8 mouse cellular contexts compared by ENCODE assay signal in genomic region chr3:121777943-121778342, GRCm38 (mm10). TPM values are rescaled to one million over a fixed set of nuclear protein-coding genes. Genes with fewer than 3 reads are reported as not detected.
DNase-seq lines count a peak whose midpoint lies in the region; ATAC-seq and TF ChIP-seq lines count a peak whose summit lies in the region.

No protein-coding gene starts in this region.

- WGBS in heart, adult 2 months = 57% methylated on average over 7 of the region's 7 CpGs
- 59% methylated on average over 7 of the region's 7 CpGs for WGBS in heart, embryonic 11.5 days (ENCODE audit: insufficient replicate concordance)
- 28% methylated on average over 7 of the region's 7 CpGs for WGBS in embryonic facial prominence, embryonic 14.5 days
- 50% methylated on average over 7 of the region's 7 CpGs for WGBS in hindbrain, embryonic 16.5 days

- H3K36me3 ChIP-seq in heart, adult 2 months (ENCODE audit: control insufficient read depth, insufficient read depth, low read length) = no peaks in the 10 kb centered on the region; the same call in 1 of the 2 replicates
- no peaks in the 10 kb centered on the region; the same call in 1 of the 2 replicates for H3K36me3 ChIP-seq in heart, embryonic 11.5 days (ENCODE audit: control insufficient read depth, insufficient read depth, low read length)
- peaks cover 50% of the 10 kb centered on the region for H3K36me3 ChIP-seq in embryonic facial prominence, embryonic 14.5 days (ENCODE audit: control insufficient read depth, insufficient read depth, low read length)
- H3K36me3 ChIP-seq in hindbrain, embryonic 16.5 days (ENCODE audit: control insufficient read depth, insufficient read depth, low read length) = no peaks in the 10 kb centered on the region; the same call in none of the 2 replicates

- TF ChIP-seq POLR2A in heart, adult 2 months (IDR thresholded peaks at IDR 0.05; ENCODE audit: insufficient read depth, low read depth, low read length) = no peak

- H3K4me2 ChIP-seq in heart, embryonic 11.5 days = no peak overlapping the region
- H3K4me2 ChIP-seq in embryonic facial prominence, embryonic 14.5 days (ENCODE audit: low read depth, low read length) = no peak overlapping the region
- H3K4me2 ChIP-seq in hindbrain, embryonic 16.5 days (ENCODE audit: low read length) = no peak overlapping the region

- DNase-seq in heart, adult 2 months = peak; percentile 31 to 62
- peak; percentile 48 for DNase-seq in adrenal gland, postnatal 25 days
- DNase-seq in embryonic facial prominence, embryonic 14.5 days (ENCODE audit: low spot score) = peak; percentile 86
- peak; percentile 75 to 77 for DNase-seq in left cerebral cortex, adult 18-20 months (ENCODE audit: low spot score in 2 of 2)
- peak; percentile 64 for DNase-seq in right cerebral cortex, postnatal 4 days

- no peak for ATAC-seq in heart, embryonic 11.5 days (replicated peaks; ENCODE audit: insufficient number of reproducible peaks, low FRiP score, low TSS enrichment)
- ATAC-seq in embryonic facial prominence, embryonic 14.5 days (ENCODE audit: low read depth) = peak; percentile 90
- peak; percentile 72 for ATAC-seq in hindbrain, embryonic 16.5 days
- peak; percentile 88 for ATAC-seq in megakaryocyte, adult 5-6 weeks (ENCODE audit: poor library complexity, severe bottlenecking)

- no peak overlapping the region for H3K27ac ChIP-seq in heart, adult 2 months
- H3K27ac ChIP-seq in heart, embryonic 11.5 days (ENCODE audit: low read depth, low read length) = no peak overlapping the region
- H3K27ac ChIP-seq in embryonic facial prominence, embryonic 14.5 days (replicated peaks; ENCODE audit: low read depth, low read length) = peak overlapping the region; percentile 55; the same call in 1 of the 2 replicates
- H3K27ac ChIP-seq in hindbrain, embryonic 16.5 days (ENCODE audit: low read depth, low read length) = no peak overlapping the region

- peak; percentile 82 for TF ChIP-seq CTCF in heart, adult 2 months (IDR thresholded peaks at IDR 0.05)

- TF ChIP-seq EP300 in heart, adult 2 months (IDR thresholded peaks at IDR 0.05; ENCODE audit: insufficient read depth, low read depth, low read length) = no peak

- H3K9ac ChIP-seq in heart, adult 2 months (ENCODE audit: low read depth, low read length) = no peak overlapping the region
- no peak overlapping the region for H3K9ac ChIP-seq in heart, embryonic 11.5 days (ENCODE audit: low read depth, low read length)
- H3K9ac ChIP-seq in embryonic facial prominence, embryonic 14.5 days (ENCODE audit: low read depth, low read length) = no peak overlapping the region
- H3K9ac ChIP-seq in hindbrain, embryonic 16.5 days (ENCODE audit: low read depth, low read length) = no peak overlapping the region

- intact Hi-C loops in heart, adult 2 months (cut with DNase I) = no loop called here

- no peaks in the 10 kb centered on the region for H3K27me3 ChIP-seq in heart, adult 2 months (ENCODE audit: control insufficient read depth, insufficient read depth, low read length)
- no peaks in the 10 kb centered on the region for H3K27me3 ChIP-seq in heart, embryonic 11.5 days (ENCODE audit: control insufficient read depth, insufficient read depth, low read length)
- no peaks in the 10 kb centered on the region for H3K27me3 ChIP-seq in embryonic facial prominence, embryonic 14.5 days (replicated peaks; ENCODE audit: control insufficient read depth, insufficient read depth, low read length)
- H3K27me3 ChIP-seq in hindbrain, embryonic 16.5 days (replicated peaks; ENCODE audit: control insufficient read depth, insufficient read depth, low read length) = no peaks in the 10 kb centered on the region

- H3K9me3 ChIP-seq in heart, embryonic 11.5 days (replicated peaks; ENCODE audit: control insufficient read depth, low read length) = no peaks in the 10 kb centered on the region
- H3K9me3 ChIP-seq in embryonic facial prominence, embryonic 14.5 days (ENCODE audit: control insufficient read depth, low read length) = no peaks in the 10 kb centered on the region
- no peaks in the 10 kb centered on the region for H3K9me3 ChIP-seq in hindbrain, embryonic 16.5 days (ENCODE audit: control insufficient read depth, low read length)

- no peak overlapping the region for H3K4me3 ChIP-seq in heart, adult 2 months
- H3K4me3 ChIP-seq in heart, embryonic 11.5 days (ENCODE audit: low read depth, low read length) = no peak overlapping the region
- no peak overlapping the region for H3K4me3 ChIP-seq in embryonic facial prominence, embryonic 14.5 days (ENCODE audit: low read depth, low read length)
- H3K4me3 ChIP-seq in hindbrain, embryonic 16.5 days (ENCODE audit: low read length) = no peak overlapping the region

- no peaks in the 10 kb centered on the region for H3K4me1 ChIP-seq in heart, adult 2 months (ENCODE audit: control insufficient read depth, insufficient read depth, low read length)
- H3K4me1 ChIP-seq in heart, embryonic 11.5 days (ENCODE audit: control insufficient read depth, insufficient read depth, low read length) = no peaks in the 10 kb centered on the region
- H3K4me1 ChIP-seq in embryonic facial prominence, embryonic 14.5 days (ENCODE audit: control insufficient read depth, insufficient read depth, low read length) = peaks cover 14% of the 10 kb centered on the region; the same call in 1 of the 2 replicates
- no peaks in the 10 kb centered on the region for H3K4me1 ChIP-seq in hindbrain, embryonic 16.5 days (ENCODE audit: control insufficient read depth, insufficient read depth, low read depth, low read length)

- peaks cover 2% of the 10 kb centered on the region; the same call in 1 of the 2 replicates for H3K79me2 ChIP-seq in heart, adult 2 months (replicated peaks; ENCODE audit: control insufficient read depth, insufficient read depth, low read length)

RNA-seq across cellular contexts. Expression of gene Abcd3, which starts 37.2 kb away (rescaled TPM):
- 10 to 100 TPM; 73.6 to 78.9 TPM for total RNA-seq in heart, adult 2 months (2021)
- 19.5 and 29.3 TPM in 2 replicates for polyA plus RNA-seq in heart, adult 2 months (2012; rRNA removed)
- 42.2 and 49.1 TPM in 2 replicates for polyA plus RNA-seq in heart, embryonic 11.5 days (2014; fragmentation: Nextera tagmentation; extraction: Ambion mirVana)
- total RNA-seq in adrenal gland, postnatal 25 days (2021) = 98.6 and 99.7 TPM in 2 replicates
- 53.5 and 58.8 TPM in 2 replicates for polyA plus RNA-seq in embryonic facial prominence, embryonic 14.5 days (2014; fragmentation: Nextera tagmentation; extraction: Ambion mirVana)
- 84.4 and 85.7 TPM in 2 replicates for polyA plus RNA-seq in hindbrain, embryonic 16.5 days (2015; fragmentation: Nextera tagmentation; extraction: Ambion mirVana)
- total RNA-seq in left cerebral cortex, adult 18-20 months (2021) = 10 to 100 TPM; 47.4 to 48.7 TPM
- total RNA-seq in megakaryocyte, adult 5-6 weeks (2015) = 18.2 and 20.4 TPM in 2 replicates
- 20.1 and 22.7 TPM in 2 replicates for total RNA-seq in megakaryocyte, adult 5-6 weeks (2017)

RNA-seq across cellular contexts. Expression of gene F3, which starts 54.6 kb away (rescaled TPM):
- total RNA-seq in heart, adult 2 months (2021) = 10 to 100 TPM; 23.5 to 29.6 TPM
- 22.4 and 23.9 TPM in 2 replicates for polyA plus RNA-seq in heart, adult 2 months (2012; rRNA removed)
- polyA plus RNA-seq in heart, embryonic 11.5 days (2014; fragmentation: Nextera tagmentation; extraction: Ambion mirVana) = 7.8 and 9.7 TPM in 2 replicates
- 9.1 and 10.0 TPM in 2 replicates for total RNA-seq in adrenal gland, postnatal 25 days (2021)
- 22.3 and 25.7 TPM in 2 replicates for polyA plus RNA-seq in embryonic facial prominence, embryonic 14.5 days (2014; fragmentation: Nextera tagmentation; extraction: Ambion mirVana)
- polyA plus RNA-seq in hindbrain, embryonic 16.5 days (2015; fragmentation: Nextera tagmentation; extraction: Ambion mirVana) = 11.4 and 11.6 TPM in 2 replicates
- 10 to 100 TPM; 45.7 to 48.8 TPM for total RNA-seq in left cerebral cortex, adult 18-20 months (2021)
- 0.89 TPM in 1 of 2 replicates, not detected in the other for total RNA-seq in megakaryocyte, adult 5-6 weeks (2015)
- 2.6 TPM in 1 of 2 replicates, not detected in the other for total RNA-seq in megakaryocyte, adult 5-6 weeks (2017)
